Mouse (Mus musculus): ENCODE data around the gene Snx15. TPM values are rescaled to one million over a fixed set of nuclear protein-coding genes. Genes with fewer than 3 reads are reported as not detected.

Gene Snx15
- polyA plus RNA-seq, 1 experiment from 2014 or later: 37.0 TPM

DNA sequence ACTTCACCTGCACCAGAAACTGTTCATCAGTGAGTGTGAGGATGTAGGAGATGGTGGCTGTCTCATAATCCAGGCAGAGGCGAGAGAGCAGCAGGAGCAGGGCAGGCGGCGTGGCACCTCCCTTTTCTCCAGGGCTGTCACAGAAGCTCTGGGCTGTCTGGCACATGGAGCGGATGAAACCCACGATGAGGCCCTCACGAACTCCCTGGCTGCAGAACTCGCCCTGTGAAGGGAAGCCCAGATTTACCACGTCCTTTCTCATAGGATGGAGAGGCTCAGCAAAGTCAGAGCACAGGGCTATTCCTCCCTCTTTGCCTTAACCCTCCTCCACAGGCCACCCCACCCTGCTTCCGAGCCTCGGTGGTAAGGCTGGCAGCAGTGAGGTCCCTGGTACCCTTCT lies 58.3 kb downstream of the Snx15 start:
- Histone ChIP-seq H3K27me3 (replicated peaks; ENCODE audit: control insufficient read depth, insufficient read depth, low read length) (no peaks in the 10 kb centered on the region), H3K36me3 (ENCODE audit: control insufficient read depth, insufficient read depth, low read length) (peaks cover 15% of the 10 kb centered on the region; the same call in 1 of the 2 replicates), H3K27ac (ENCODE audit: low read length) (no peak overlapping the region), H3K9me3 (ENCODE audit: control insufficient read depth, low read length) (no peaks in the 10 kb centered on the region), H3K4me1 (ENCODE audit: control insufficient read depth, insufficient read depth, low read length) (peaks cover 19% of the 10 kb centered on the region), H3K4me2 (ENCODE audit: low read depth, low read length) (no peak overlapping the region), H3K4me3 (ENCODE audit: low read length) (no peak overlapping the region), H3K9ac (ENCODE audit: low read depth, low read length) (no peak overlapping the region)
- no peak for ATAC-seq
- 90% methylated on average over 10 of the region's 10 CpGs for WGBS

Other genes starting within 250 kb of the Snx15 start
- 1.5 and 1.7 TPM in 2 replicates for gene Tigd3, start 234.2 kb downstream of the Snx15 start, polyA plus RNA-seq (2015; fragmentation: Nextera tagmentation; extraction: Ambion mirVana)
- gene Dpf2, start 215.3 kb downstream of the Snx15 start, polyA plus RNA-seq (2015; fragmentation: Nextera tagmentation; extraction: Ambion mirVana): 109 and 119 TPM in 2 replicates
- 14.7 and 15.1 TPM in 2 replicates for gene Cdc42ep2, start 203.5 kb downstream of the Snx15 start, polyA plus RNA-seq (2015; fragmentation: Nextera tagmentation; extraction: Ambion mirVana)
- gene Pola2, start 164.1 kb downstream of the Snx15 start, polyA plus RNA-seq (2015; fragmentation: Nextera tagmentation; extraction: Ambion mirVana): 58.4 and 61.7 TPM in 2 replicates
- not detected in 2 replicates for gene Slc22a20, start 142.2 kb downstream of the Snx15 start, polyA plus RNA-seq (2015; fragmentation: Nextera tagmentation; extraction: Ambion mirVana)
- gene Capn1, start 112.4 kb downstream of the Snx15 start, polyA plus RNA-seq (2015; fragmentation: Nextera tagmentation; extraction: Ambion mirVana): 11.8 and 12.4 TPM in 2 replicates
- 29.1 and 36.4 TPM in 2 replicates for gene Syvn1, start 81.7 kb downstream of the Snx15 start, polyA plus RNA-seq (2015; fragmentation: Nextera tagmentation; extraction: Ambion mirVana)
- 71.4 and 79.5 TPM in 2 replicates for gene Mrpl49, start 70.5 kb downstream of the Snx15 start, polyA plus RNA-seq (2015; fragmentation: Nextera tagmentation; extraction: Ambion mirVana)
- gene Fau, start 70.5 kb downstream of the Snx15 start, polyA plus RNA-seq (2015; fragmentation: Nextera tagmentation; extraction: Ambion mirVana): 868 and 882 TPM in 2 replicates
- 27.6 and 29.9 TPM in 2 replicates for gene Znhit2, start 67.1 kb downstream of the Snx15 start, polyA plus RNA-seq (2015; fragmentation: Nextera tagmentation; extraction: Ambion mirVana)
- 37.3 and 39.0 TPM in 2 replicates for gene Tm7sf2, start 59.9 kb downstream of the Snx15 start, polyA plus RNA-seq (2015; fragmentation: Nextera tagmentation; extraction: Ambion mirVana)
- gene Vps51, start 51.1 kb downstream of the Snx15 start, polyA plus RNA-seq (2015; fragmentation: Nextera tagmentation; extraction: Ambion mirVana): 66.7 and 68.2 TPM in 2 replicates
- gene Tmem262, start 48.3 kb downstream of the Snx15 start, polyA plus RNA-seq (2015; fragmentation: Nextera tagmentation; extraction: Ambion mirVana): not detected in 2 replicates
- 1.2 and 1.7 TPM in 2 replicates for gene Gm28374, start 46.0 kb downstream of the Snx15 start, polyA plus RNA-seq (2015; fragmentation: Nextera tagmentation; extraction: Ambion mirVana)
- gene Zfpl1, start 43.3 kb downstream of the Snx15 start, polyA plus RNA-seq (2015; fragmentation: Nextera tagmentation; extraction: Ambion mirVana): 66.1 and 68.0 TPM in 2 replicates
- gene Cdca5, start 43.3 kb downstream of the Snx15 start, polyA plus RNA-seq (2015; fragmentation: Nextera tagmentation; extraction: Ambion mirVana): 27.7 and 31.4 TPM in 2 replicates
- gene AC131692.1, start 33.9 kb downstream of the Snx15 start, polyA plus RNA-seq (2015; fragmentation: Nextera tagmentation; extraction: Ambion mirVana): 0.28 and 0.29 TPM in 2 replicates
- gene Naaladl1, start 22.5 kb downstream of the Snx15 start, polyA plus RNA-seq (2015; fragmentation: Nextera tagmentation; extraction: Ambion mirVana): 71.9 and 102 TPM in 2 replicates
- 33.4 and 35.7 TPM in 2 replicates for gene Sac3d1, start 9.7 kb downstream of the Snx15 start, polyA plus RNA-seq (2015; fragmentation: Nextera tagmentation; extraction: Ambion mirVana)
- gene Batf2, start 12.7 kb upstream of the Snx15 start, polyA plus RNA-seq (2015; fragmentation: Nextera tagmentation; extraction: Ambion mirVana): 1.1 and 1.8 TPM in 2 replicates
- 102 and 103 TPM in 2 replicates for gene Arl2, start 13.2 kb upstream of the Snx15 start, polyA plus RNA-seq (2015; fragmentation: Nextera tagmentation; extraction: Ambion mirVana)
- not detected in 2 replicates for gene Majin, start 56.1 kb upstream of the Snx15 start, polyA plus RNA-seq (2015; fragmentation: Nextera tagmentation; extraction: Ambion mirVana)
- 0.23 and 0.65 TPM in 2 replicates for gene Gpha2, start 98.1 kb upstream of the Snx15 start, polyA plus RNA-seq (2015; fragmentation: Nextera tagmentation; extraction: Ambion mirVana)
- gene Ppp2r5b, start 107.6 kb upstream of the Snx15 start, polyA plus RNA-seq (2015; fragmentation: Nextera tagmentation; extraction: Ambion mirVana): 21.0 and 23.5 TPM in 2 replicates
- gene Atg2a, start 113.4 kb upstream of the Snx15 start, polyA plus RNA-seq (2015; fragmentation: Nextera tagmentation; extraction: Ambion mirVana): 7.4 and 8.4 TPM in 2 replicates
- 135 and 158 TPM in 2 replicates for gene Ehd1, start 148.4 kb upstream of the Snx15 start, polyA plus RNA-seq (2015; fragmentation: Nextera tagmentation; extraction: Ambion mirVana)
- 1.2 and 1.5 TPM in 2 replicates for gene Cdc42bpg, start 178.2 kb upstream of the Snx15 start, polyA plus RNA-seq (2015; fragmentation: Nextera tagmentation; extraction: Ambion mirVana)
- gene Men1, start 206.7 kb upstream of the Snx15 start, polyA plus RNA-seq (2015; fragmentation: Nextera tagmentation; extraction: Ambion mirVana): 61.3 and 61.4 TPM in 2 replicates
- 7.9 and 10.0 TPM in 2 replicates for gene Map4k2, start 212.8 kb upstream of the Snx15 start, polyA plus RNA-seq (2015; fragmentation: Nextera tagmentation; extraction: Ambion mirVana)
- 94.7 and 103 TPM in 2 replicates for gene Sf1, start 235.4 kb upstream of the Snx15 start, polyA plus RNA-seq (2015; fragmentation: Nextera tagmentation; extraction: Ambion mirVana)